Mouse (Mus musculus) lung, adult 2 months (tissue): Measurements from ENCODE around the gene Sumo1.

Source experiments
- CTCF ChIP-seq: fragments of 200-500 bp; IDR thresholded peaks from 2 replicates; pipeline ENCODE4 v1.5.1; 2011; ENCODE audit warnings: mild to moderate bottlenecking, low read length, control low read depth; ENCODE audit not compliant: insufficient read depth
- POLR2A ChIP-seq: fragments of 200-500 bp; IDR thresholded peaks from 2 replicates; pipeline ENCODE4 v1.6.1; 2011; ENCODE audit warnings: low read depth, mild to moderate bottlenecking, control low read depth, low read length, borderline replicate concordance; ENCODE audit errors: extremely low read depth

- no peak for TF ChIP-seq CTCF
- no peak for TF ChIP-seq POLR2A
Observed at GRCm38 (mm10) chr1:59602531-59603416, 67.9 kb downstream of the Sumo1 start.
